Mouse (Mus musculus): ENCODE data around the gene Rbpjl.
A peak's percentile ranks its signal among the peaks of the same experiment; 100 is the strongest.

DNA sequence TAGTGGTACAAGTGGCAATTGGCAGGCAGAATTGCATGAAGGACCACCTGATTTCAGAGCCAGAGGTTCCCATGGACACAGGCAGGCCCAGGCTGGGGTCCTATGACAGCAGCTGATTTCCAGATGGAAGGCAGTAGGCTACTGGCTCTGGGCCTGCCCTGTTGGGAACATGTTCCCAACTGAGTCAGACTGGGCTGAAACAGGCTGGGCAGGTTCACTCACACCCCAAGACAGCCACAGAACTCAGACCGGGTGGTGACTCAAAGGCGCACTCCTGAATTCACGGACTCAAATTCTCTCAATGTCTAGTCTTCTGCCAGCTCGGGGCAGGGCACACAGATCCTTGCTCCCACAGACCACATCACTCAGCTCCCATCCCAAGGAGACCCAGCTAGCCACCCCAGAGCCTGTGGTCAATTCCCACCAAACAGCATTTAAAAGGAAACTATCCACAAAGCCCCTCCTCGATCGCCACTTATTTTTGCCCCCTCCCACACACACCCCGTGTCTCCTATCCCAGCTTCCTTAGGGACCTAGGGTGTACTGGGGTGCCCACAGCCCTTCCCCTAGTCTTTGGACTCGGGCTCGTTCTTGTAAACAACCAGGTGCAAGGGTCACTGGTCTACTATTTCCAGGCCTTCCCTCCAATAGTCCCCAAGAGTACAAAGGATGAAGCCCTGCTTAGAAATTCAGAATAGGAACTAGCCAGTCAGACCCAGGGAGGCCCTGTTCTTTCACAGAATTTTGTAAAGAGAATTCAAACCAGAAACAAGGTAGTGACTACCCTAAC is 28.9 kb downstream of the Rbpjl start:
- TF ChIP-seq CTCF (IDR thresholded peaks at IDR 0.05; ENCODE audit: borderline replicate concordance, insufficient read depth, low read length) (no peak), POLR2A (IDR thresholded peaks at IDR 0.05; ENCODE audit: low read depth, low read length) (peak; percentile 40)
